Mouse (Mus musculus): ENCODE measurements around the gene Pkp4.

GRCm38 (mm10) chr2:59178960-59179359 lies 18.3 kb downstream of the Pkp4 start:
- TF ChIP-seq CTCF (IDR thresholded peaks at IDR 0.05), result no peak
- peak; percentile 43; the same call in 1 of the 2 replicates for TF ChIP-seq EP300 (IDR thresholded peaks at IDR 0.05)
